Mouse (Mus musculus) forebrain, embryonic 10.5 days (tissue): ENCODE measurements around the gene Spef1. TPM values are rescaled to one million over a fixed set of nuclear protein-coding genes. Genes with fewer than 3 reads are reported as not detected.
"Not testable (repeated sequence)": the region's sequence is repeated elsewhere in the genome, so short reads cannot be mapped to it uniquely, and the experiment has no call there.

ENCODE experiments used
- DNase-seq: peaks from one replicate; pipeline ENCODE4 v3.0.0-alpha.2; 2017; ENCODE audit warnings: low spot score; ENCODE audit errors: extremely low spot score
- H3K27ac ChIP-seq: fragments of 300-500 bp; sonication (generic); 2 replicates; pipeline ENCODE4 v1.5.1; 2016; ENCODE audit warnings: mild to moderate bottlenecking
- H3K27me3 ChIP-seq: fragments of 300-500 bp; sonication (generic); 2 replicates; pipeline ENCODE4 v1.6.1; 2016; ENCODE audit warnings: mild to moderate bottlenecking; ENCODE audit not compliant: poor library complexity, severe bottlenecking
- H3K36me3 ChIP-seq: fragments of 300-500 bp; sonication (generic); replicated peaks from 2 replicates; pipeline ENCODE4 v1.6.1; 2016; ENCODE audit warnings: mild to moderate bottlenecking, moderate library complexity
- H3K4me1 ChIP-seq: fragments of 300-500 bp; sonication (generic); 2 replicates; pipeline ENCODE4 v1.6.1; 2016
- H3K4me3 ChIP-seq: fragments of 300-500 bp; sonication (generic); 2 replicates; pipeline ENCODE4 v1.5.1; 2016; ENCODE audit warnings: mild to moderate bottlenecking, moderate library complexity
- H3K9me3 ChIP-seq: fragments of 300-500 bp; sonication (generic); 2 replicates; pipeline ENCODE4 v1.6.1; 2016; ENCODE audit warnings: mild to moderate bottlenecking, moderate library complexity
- WGBS: fragments of 180-500 bp; shearing (Covaris S2); methylation state at CpG from one replicate; pipeline ENCODE4 v1.1.7; 2016; 5-methylcytosine and 5-hydroxymethylcytosine counted together
- polyA plus RNA-seq: library from polyadenylated mRNA; unstranded; fragments of >200 nt; fragmentation: Nextera tagmentation; extraction: Ambion mirVana; gene quantifications from 2 replicates; pipeline ENCODE4 v1.2.1, GENCODE M21; 2016

Spef1 gene
- polyA plus RNA-seq: 4.4 and 4.6 TPM in 2 replicates

DNA sequence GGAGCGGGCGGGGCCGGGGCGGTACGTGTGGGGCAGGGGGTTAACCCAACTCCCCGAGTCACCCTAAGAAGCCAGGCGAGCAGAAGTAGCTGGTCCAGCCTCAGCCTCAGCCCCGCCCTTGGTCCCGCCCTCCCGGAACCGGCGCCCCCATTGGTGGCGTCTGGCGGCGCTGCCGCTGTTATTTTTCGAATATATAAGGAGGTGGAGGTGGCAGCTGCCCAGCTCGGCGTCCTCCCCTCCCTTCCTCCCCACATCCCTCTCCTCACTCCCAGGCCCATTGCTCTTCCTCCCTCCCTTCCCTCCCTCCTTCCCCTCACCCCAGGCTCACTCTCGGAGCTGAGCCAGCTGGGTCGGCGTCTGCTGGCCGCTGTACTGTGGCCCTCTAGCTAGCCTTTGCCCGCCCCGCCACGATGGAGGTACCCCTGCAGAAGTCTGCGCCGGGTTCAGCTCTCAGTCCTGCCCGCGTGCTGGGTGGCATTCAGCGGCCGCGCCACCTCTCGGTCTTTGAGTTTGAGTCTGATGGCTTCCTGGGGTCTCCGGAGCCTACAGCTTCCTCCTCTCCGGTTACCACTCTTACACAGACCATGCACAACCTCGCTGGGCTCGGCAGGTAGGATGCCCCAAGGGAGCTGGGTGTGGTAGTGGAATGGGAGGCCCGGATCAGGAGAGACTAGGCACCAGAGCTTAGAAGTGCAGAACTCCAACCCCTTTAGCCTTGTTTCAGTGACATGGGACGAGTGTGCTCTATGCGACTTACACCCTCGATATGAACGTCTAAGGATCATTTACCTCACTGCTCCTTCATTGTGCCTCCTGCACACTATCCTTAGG is at the start of gene Spef1, which contains the start of gene Cdc25b:
Spef1 (minus strand) TSS at position 512 of the 831 bp plus-strand sequence.
Cdc25b (plus strand) TSS at position 179 of the 831 bp plus-strand sequence.
- H3K9me3 ChIP-seq: no peaks in the 10 kb centered on the region
- H3K36me3 ChIP-seq: peaks cover 32% of the 10 kb centered on the region
- peak within 1 kb of the TSS; percentile 83 for H3K4me3 ChIP-seq
- DNase-seq: peak; percentile 88
- WGBS: under 1% methylated on average over 43 of the region's 43 CpGs
- H3K4me1 ChIP-seq: peaks cover 62% of the 10 kb centered on the region
- H3K27ac ChIP-seq: peak within 1 kb of the TSS; percentile 96
- peaks cover 16% of the 10 kb centered on the region for H3K27me3 ChIP-seq

DNA sequence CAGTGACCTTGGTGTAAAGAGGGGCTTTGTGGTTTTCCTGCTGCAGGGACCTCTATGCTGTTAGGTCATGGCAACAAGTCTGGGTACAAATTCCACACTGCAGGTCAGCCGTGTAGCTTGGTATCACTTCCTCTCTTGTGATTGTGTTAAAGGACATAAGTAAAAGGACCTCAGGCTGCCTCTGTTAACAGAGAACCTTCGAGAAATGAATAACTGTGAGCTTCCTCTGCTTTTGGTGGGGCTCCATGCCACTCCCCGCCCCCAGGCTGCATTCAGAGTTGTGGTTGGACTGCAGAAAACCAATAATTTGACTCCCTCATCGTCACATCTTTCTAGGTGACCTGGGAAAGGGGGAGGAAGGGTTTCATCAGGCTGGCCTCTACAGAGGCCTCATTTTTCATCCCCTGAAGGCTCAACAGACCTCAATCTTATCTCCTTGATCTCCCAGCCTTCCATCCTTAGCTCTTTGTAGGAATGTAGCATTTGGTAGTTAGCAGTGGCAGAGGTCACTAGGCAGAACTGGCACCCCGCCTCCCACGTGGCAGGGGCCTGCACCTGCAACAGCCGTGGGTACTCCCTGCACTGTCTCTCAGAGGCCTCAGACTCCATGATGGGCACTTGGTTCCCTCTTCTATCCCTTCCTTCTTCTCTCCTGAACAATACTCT is 48.0 kb upstream of the Spef1 start:
- no peaks in the 10 kb centered on the region for H3K9me3 ChIP-seq
- no peaks in the 10 kb centered on the region for H3K27me3 ChIP-seq
- peaks cover 35% of the 10 kb centered on the region for H3K4me1 ChIP-seq
- WGBS: 82% methylated on average over 7 of the region's 7 CpGs
- no peak for DNase-seq
- H3K27ac ChIP-seq: no peak overlapping the region
- H3K36me3 ChIP-seq: peaks cover 31% of the 10 kb centered on the region
- H3K4me3 ChIP-seq: peak overlapping the region; percentile 71; the same call in 1 of the 2 replicates

DNA sequence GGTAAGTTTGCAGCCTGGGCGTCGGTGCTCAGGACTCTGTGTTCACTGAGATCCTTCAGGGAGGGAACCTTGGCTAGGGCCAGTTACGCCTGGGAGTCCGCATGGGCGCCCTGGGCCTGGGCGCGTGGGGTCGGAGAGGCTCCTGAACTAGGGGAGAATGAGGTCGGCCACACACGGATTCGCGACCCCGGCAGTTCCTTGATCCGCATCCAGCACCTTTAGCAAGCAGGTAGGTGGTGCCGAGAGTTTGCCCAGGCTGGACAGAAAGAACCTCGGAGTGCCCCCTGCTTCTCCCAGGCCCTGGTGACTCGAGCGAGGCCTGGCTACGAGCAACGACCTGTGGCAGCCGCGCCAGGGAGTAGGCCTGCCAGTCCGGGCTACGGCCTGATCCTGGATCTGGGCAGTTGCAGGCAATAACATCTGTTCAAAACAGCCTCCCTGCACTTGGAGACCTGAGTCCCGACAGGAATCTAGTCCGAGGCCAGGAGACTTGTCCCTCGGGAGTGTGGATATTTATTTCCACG is 47.1 kb upstream of the Spef1 start:
- peak overlapping the region; percentile 87 for H3K27ac ChIP-seq
- 14% methylated on average over 28 of the region's 28 CpGs for WGBS
- peak; percentile 29 for DNase-seq

DNA sequence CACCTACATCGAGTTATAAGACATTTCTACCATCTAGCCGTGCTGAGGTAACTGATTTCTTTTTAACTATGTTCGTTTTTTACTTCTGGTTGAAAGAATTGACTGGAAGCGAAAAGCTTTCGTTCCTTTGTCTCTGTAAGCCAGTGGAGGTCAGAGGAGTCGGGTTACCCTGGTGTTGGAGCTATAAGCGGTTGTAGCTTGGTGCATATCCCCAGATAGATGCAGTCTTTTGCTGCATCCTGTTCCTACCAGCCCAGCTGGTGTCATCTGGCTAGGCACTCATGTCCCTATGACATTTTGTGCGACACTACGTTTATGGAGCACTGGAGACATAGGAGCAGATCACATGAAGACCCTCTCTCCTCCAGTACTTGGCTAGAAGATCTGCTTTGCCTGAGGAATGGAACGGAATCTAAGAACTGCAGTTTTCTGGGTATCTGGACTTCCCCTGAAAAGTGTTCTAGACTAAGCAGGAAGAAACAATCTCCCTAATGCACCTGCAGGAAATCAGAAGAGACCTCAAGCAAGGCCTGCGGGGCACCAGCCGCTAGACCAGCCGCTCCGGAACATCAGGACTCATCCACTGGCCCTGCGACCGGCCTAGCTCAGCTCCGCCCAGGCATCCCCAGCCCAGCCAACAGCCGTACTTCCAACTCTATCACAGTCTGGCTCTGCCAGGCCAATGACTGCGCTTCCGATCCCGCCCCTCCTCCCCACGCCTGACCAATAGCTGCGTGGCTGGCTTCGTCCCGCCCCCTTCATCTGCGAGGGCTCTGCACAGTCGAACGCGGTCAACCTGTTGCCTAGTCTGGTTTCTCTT is 46.4 kb upstream of the Spef1 start, which contains the start of gene Mavs:
Mavs (plus strand) TSS at position 757 of the 820 bp plus-strand sequence.
- peak; percentile 97 for DNase-seq
- no peaks in the 10 kb centered on the region for H3K9me3 ChIP-seq
- peak within 1 kb of the TSS; percentile 71 for H3K4me3 ChIP-seq
- WGBS: 8% methylated on average over 29 of the region's 29 CpGs
- H3K27ac ChIP-seq: peak within 1 kb of the TSS; percentile 87
- no peaks in the 10 kb centered on the region for H3K27me3 ChIP-seq
- H3K4me1 ChIP-seq: peaks cover 35% of the 10 kb centered on the region
- H3K36me3 ChIP-seq: peaks cover 16% of the 10 kb centered on the region; the same call in 1 of the 2 replicates

More for the DNA sequence above, 47.1 kb upstream of the Spef1 start:
- peaks cover 22% of the 10 kb centered on the region; the same call in 1 of the 2 replicates for H3K36me3 ChIP-seq
- peak overlapping the region; percentile 71 for H3K4me3 ChIP-seq
- H3K27me3 ChIP-seq: no peaks in the 10 kb centered on the region
- H3K9me3 ChIP-seq: no peaks in the 10 kb centered on the region
- H3K4me1 ChIP-seq: peaks cover 35% of the 10 kb centered on the region

GRCm38 (mm10) chr2:131232558-131232957 is 45.5 kb upstream of the Spef1 start:
- no peaks in the 10 kb centered on the region for H3K9me3 ChIP-seq
- 84% methylated on average over 2 of the region's 2 CpGs for WGBS

GRCm38 (mm10) chr2:131227243-131227642 is 40.2 kb upstream of the Spef1 start:
- Histone ChIP-seq H3K27me3 (no peaks in the 10 kb centered on the region), H3K27ac (no peak overlapping the region), H3K4me3 (no peak overlapping the region), H3K4me1 (no peaks in the 10 kb centered on the region), H3K36me3 (no peaks in the 10 kb centered on the region), H3K9me3 (no peaks in the 10 kb centered on the region)
- WGBS: 91% methylated on average over 3 of the region's 3 CpGs
- no peak for DNase-seq

More at GRCm38 (mm10) chr2:131232558-131232957, 45.5 kb upstream of the Spef1 start:
- no peaks in the 10 kb centered on the region for H3K27me3 ChIP-seq
- H3K36me3 ChIP-seq: peaks cover 14% of the 10 kb centered on the region; the same call in 1 of the 2 replicates
- H3K27ac ChIP-seq: no peak overlapping the region
- no peak overlapping the region for H3K4me3 ChIP-seq
- DNase-seq: no peak
- H3K4me1 ChIP-seq: peaks cover 35% of the 10 kb centered on the region

GRCm38 (mm10) chr2:131226669-131227068 is 39.6 kb upstream of the Spef1 start:
- WGBS: 89% methylated on average over 2 of the region's 2 CpGs
- H3K4me1 ChIP-seq, H3K4me3 ChIP-seq: not testable (repeated sequence)

GRCm38 (mm10) chr2:131225178-131225577 is 38.1 kb upstream of the Spef1 start:
- 88% methylated on average over 6 of the region's 6 CpGs for WGBS
- no peak for DNase-seq
- Histone ChIP-seq H3K27ac (no peak overlapping the region), H3K36me3 (no peaks in the 10 kb centered on the region), H3K27me3 (no peaks in the 10 kb centered on the region), H3K4me1 (no peaks in the 10 kb centered on the region), H3K9me3 (no peaks in the 10 kb centered on the region), H3K4me3 (no peak overlapping the region)

More at GRCm38 (mm10) chr2:131226669-131227068, 39.6 kb upstream of the Spef1 start:
- H3K9me3 ChIP-seq, DNase-seq, H3K27me3 ChIP-seq, H3K36me3 ChIP-seq, H3K27ac ChIP-seq: not testable (repeated sequence)

DNA sequence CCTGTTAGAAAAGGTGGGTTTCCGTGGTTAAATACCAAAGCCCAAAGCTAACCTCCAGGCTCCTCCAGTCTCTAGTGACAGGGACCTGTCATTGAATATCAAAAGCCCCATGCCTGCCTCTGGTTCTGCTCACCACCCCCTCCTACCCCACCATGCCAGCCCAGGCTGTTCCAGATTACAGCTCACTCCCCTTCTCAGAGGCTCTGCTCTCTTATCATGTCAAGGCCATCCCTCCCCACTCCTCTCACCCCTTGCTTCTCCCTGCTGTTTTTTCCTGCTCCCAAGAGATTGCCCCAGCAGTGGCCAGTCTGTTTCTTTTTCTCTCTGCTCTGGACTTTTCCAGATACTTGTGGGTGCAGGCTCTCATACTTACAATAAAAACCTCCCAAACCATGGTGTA is 36.5 kb upstream of the Spef1 start:
- 76% methylated on average over 1 of the region's 1 CpGs for WGBS
- no peak overlapping the region for H3K4me3 ChIP-seq
- H3K27me3 ChIP-seq: no peaks in the 10 kb centered on the region
- no peaks in the 10 kb centered on the region for H3K36me3 ChIP-seq
- no peak overlapping the region for H3K27ac ChIP-seq
- H3K9me3 ChIP-seq: no peaks in the 10 kb centered on the region
- no peaks in the 10 kb centered on the region for H3K4me1 ChIP-seq
- no peak for DNase-seq

GRCm38 (mm10) chr2:131222562-131222961 is 35.5 kb upstream of the Spef1 start:
- WGBS: 73% methylated on average over 5 of the region's 5 CpGs
- H3K27ac ChIP-seq: no peak overlapping the region
- DNase-seq: no peak

DNA sequence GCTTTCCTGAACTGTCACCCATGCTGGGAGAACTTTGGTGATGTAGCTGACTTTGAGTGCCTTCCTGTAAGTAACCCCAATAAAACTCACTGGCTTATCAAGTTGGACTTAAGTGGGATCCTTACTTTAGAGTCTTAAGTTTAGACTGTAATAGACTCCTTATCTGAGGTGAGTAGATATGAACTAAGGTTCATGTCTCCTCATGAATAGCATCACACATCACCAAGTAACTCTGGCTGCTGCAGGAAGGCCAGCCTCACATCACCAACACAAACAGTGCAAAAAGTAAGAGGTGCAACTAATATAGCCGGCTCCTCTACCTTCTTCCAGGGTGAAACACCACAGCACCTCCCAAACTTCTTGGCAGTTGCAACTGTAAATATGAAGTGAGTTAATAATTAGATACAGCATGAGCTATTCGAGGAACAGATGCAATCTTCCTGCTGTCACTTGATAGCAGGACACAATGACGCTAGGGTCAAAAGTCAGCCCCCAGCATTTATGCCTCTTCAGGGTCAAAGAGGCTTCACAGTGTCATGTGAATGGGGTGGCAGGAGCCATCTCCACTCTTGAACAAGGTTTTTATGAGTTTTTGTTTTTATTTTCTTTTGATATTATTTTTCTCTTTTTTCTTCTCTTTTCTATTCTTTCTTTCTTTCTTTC is 34.9 kb upstream of the Spef1 start:
- Histone ChIP-seq H3K9me3 (no peaks in the 10 kb centered on the region), H3K36me3 (no peaks in the 10 kb centered on the region), H3K4me1 (no peaks in the 10 kb centered on the region), H3K27ac (no peak overlapping the region), H3K27me3 (no peaks in the 10 kb centered on the region), H3K4me3 (no peak overlapping the region)
- WGBS: 77% methylated on average over 3 of the region's 3 CpGs
- DNase-seq: no peak

More at GRCm38 (mm10) chr2:131222562-131222961, 35.5 kb upstream of the Spef1 start:
- Histone ChIP-seq H3K9me3 (no peaks in the 10 kb centered on the region), H3K27me3 (no peaks in the 10 kb centered on the region), H3K4me3 (no peak overlapping the region), H3K4me1 (no peaks in the 10 kb centered on the region), H3K36me3 (no peaks in the 10 kb centered on the region)
